Mouse (Mus musculus) myocyte (in vitro differentiated cells): ENCODE measurements around the gene Gm20696. TPM values are rescaled to one million over a fixed set of nuclear protein-coding genes. Genes with fewer than 3 reads are reported as not detected.

Source experiments
- H3K27me3 ChIP-seq: one replicate; pipeline ENCODE4 v1.6.1; 2011; ENCODE audit not compliant: control insufficient read depth, insufficient read depth, insufficient read length
- H3K36me3 ChIP-seq: one replicate; pipeline ENCODE4 v1.6.1; 2011; ENCODE audit not compliant: control insufficient read depth, insufficient read depth
- H3K4me2 ChIP-seq: one replicate; pipeline ENCODE4 v1.6.1; 2011; ENCODE audit warnings: low read depth, control low read depth
- H3K4me3 ChIP-seq: one replicate; pipeline ENCODE4 v1.5.1; 2011; ENCODE audit warnings: mild to moderate bottlenecking, control low read depth, moderate library complexity
- H3K79me2 ChIP-seq: one replicate; pipeline ENCODE4 v1.6.1; 2011; ENCODE audit not compliant: control insufficient read depth, insufficient read depth
- H3ac ChIP-seq: one replicate; pipeline ENCODE4 v1.6.1; 2011; ENCODE audit not compliant: control insufficient read depth, insufficient read length
- CEBPB ChIP-seq: IDR thresholded peaks from 2 replicates; pipeline ENCODE4 v1.6.1; 2011; ENCODE audit warnings: mild to moderate bottlenecking, moderate library complexity; ENCODE audit not compliant: poor library complexity, insufficient read depth, severe bottlenecking
- E2F4 ChIP-seq: IDR thresholded peaks from one replicate; pipeline ENCODE4 v1.6.1; 2011; ENCODE audit warnings: mild to moderate bottlenecking, control low read depth, moderate library complexity; ENCODE audit not compliant: insufficient read depth
- MAX ChIP-seq: IDR thresholded peaks from one replicate; pipeline ENCODE4 v1.6.1; 2011; ENCODE audit warnings: low read depth, mild to moderate bottlenecking, control low read depth
- MYOD1 ChIP-seq, 3 experiments: IDR thresholded peaks; one replicate each; pipeline ENCODE4 v1.6.1; 2011; ENCODE audit warnings: control low read depth in 2 of 3, low read depth in 2 of 3, mild to moderate bottlenecking in 2 of 3, moderate library complexity in 1 of 3; ENCODE audit not compliant: insufficient read length in 2 of 3, control insufficient read depth in 1 of 3
- MYOG ChIP-seq, 3 experiments: IDR thresholded peaks; one replicate each; pipeline ENCODE4 v1.6.1; 2011; ENCODE audit warnings: control low read depth in 2 of 3, low read depth in 2 of 3, mild to moderate bottlenecking in 2 of 3; ENCODE audit not compliant: insufficient read length in 2 of 3, control insufficient read depth in 1 of 3, insufficient read depth in 1 of 3
- POLR2A ChIP-seq: IDR thresholded peaks from one replicate; pipeline ENCODE4 v1.6.1; 2011; ENCODE audit warnings: low read depth, mild to moderate bottlenecking, control low read depth, moderate library complexity; ENCODE audit not compliant: insufficient read length
- POLR2AphosphoS2 ChIP-seq: IDR thresholded peaks from one replicate; pipeline ENCODE4 v1.6.1; 2011; ENCODE audit warnings: low read depth, control low read depth; ENCODE audit not compliant: insufficient read length
- REST ChIP-seq: IDR thresholded peaks from one replicate; pipeline ENCODE4 v1.6.1; 2011; ENCODE audit warnings: mild to moderate bottlenecking, control low read depth, moderate library complexity; ENCODE audit not compliant: insufficient read depth, insufficient read length
- SRF ChIP-seq: IDR thresholded peaks from one replicate; pipeline ENCODE4 v1.6.1; 2011; ENCODE audit warnings: low read depth; ENCODE audit not compliant: control insufficient read depth, insufficient read length
- TCF12 ChIP-seq: IDR thresholded peaks from one replicate; pipeline ENCODE4 v1.6.1; 2011; ENCODE audit warnings: mild to moderate bottlenecking, control low read depth; ENCODE audit not compliant: poor library complexity, insufficient read depth, severe bottlenecking
- TCF3 ChIP-seq: IDR thresholded peaks from one replicate; pipeline ENCODE4 v1.6.1; 2011; ENCODE audit warnings: low read depth, control low read depth; ENCODE audit not compliant: insufficient read length
- USF1 ChIP-seq: IDR thresholded peaks from one replicate; pipeline ENCODE4 v1.6.1; 2011; ENCODE audit warnings: low read depth, mild to moderate bottlenecking, control low read depth, moderate library complexity
- polyA plus RNA-seq: library from polyadenylated mRNA; unstranded; fragments of >200 nt; fragmentation: generic; extraction: Trizol; gene quantifications from one replicate; pipeline ENCODE4 v1.2.1, GENCODE M21; 2012; ENCODE audit warnings: missing spikeins

Gene Gm20696
- polyA plus RNA-seq, 1 experiment = 0.13 TPM

DNA sequence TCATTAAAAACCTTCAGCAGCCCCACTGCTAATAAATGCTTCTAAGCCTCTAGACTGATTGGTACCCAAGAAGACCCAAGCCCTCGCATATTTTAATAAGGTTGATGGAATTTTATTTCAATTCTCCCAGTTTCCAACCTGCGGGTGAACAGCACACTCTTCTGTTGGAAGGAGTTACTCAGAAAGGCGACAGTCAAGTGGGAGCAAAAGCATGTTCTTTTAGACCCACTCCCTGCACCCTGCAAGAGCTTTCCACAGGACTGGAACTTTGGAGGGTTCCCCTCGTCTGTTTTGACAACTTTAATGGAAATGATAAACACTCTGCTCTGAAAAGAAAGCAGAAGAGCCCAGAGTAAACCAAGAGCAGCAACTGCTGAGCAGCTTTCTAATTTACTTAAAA, 401.4 kb downstream of the Gm20696 start:
- Histone ChIP-seq H3ac (no peak overlapping the region), H3K4me2 (no peak overlapping the region), H3K4me3 (no peak overlapping the region)

DNA sequence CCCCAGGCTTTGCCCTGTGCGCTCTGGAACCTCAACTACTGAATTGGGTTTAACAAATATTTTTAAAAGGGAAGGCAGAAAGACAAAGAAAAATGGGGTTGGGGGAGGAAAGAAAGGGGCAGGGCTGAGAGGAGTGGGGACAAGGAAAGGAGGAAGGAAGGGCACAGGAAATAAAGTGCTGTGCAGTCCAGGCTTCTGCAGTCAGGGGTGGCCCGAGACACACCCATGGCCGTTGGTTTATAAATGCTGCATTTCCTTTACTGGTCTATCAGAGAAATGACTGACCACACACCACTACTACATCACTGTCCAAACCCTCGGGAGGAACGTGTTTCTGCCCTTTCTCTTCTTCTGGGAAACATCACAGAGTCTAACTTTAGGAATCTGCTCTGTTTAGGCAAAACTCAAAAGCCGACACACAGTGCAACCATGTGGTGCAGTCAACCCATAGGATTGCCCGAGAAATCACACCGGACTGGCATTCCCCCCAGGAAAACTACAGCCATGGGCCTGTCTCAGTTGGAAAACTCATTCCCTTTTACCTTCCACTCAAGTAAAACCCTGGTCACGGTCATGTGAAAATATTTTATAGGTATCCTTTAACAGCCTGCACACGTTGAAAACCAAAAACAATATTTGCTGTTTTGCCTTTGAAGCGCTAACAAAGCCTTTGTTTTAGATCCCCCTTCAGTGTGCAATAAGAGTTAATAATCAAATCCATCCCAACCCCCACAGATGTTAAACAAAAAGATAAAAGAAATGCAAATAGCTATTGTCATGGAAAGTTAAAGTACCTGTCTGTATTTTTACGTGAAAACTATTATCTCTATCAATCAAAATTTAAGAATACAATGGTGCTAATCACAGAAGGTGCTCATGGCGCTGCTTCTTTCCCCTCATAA, 402.2 kb downstream of the Gm20696 start:
- H3ac ChIP-seq = no peak overlapping the region
- H3K27me3 ChIP-seq = no peaks in the 10 kb centered on the region
- H3K4me2 ChIP-seq = no peak overlapping the region
- no peak overlapping the region for H3K4me3 ChIP-seq
- H3K79me2 ChIP-seq = no peaks in the 10 kb centered on the region
- TF ChIP-seq TCF12 (no peak), REST (no peak)
- H3K36me3 ChIP-seq = no peaks in the 10 kb centered on the region

More for the DNA sequence above, 401.4 kb downstream of the Gm20696 start:
- Histone ChIP-seq H3K27me3 (no peaks in the 10 kb centered on the region), H3K79me2 (no peaks in the 10 kb centered on the region), H3K36me3 (no peaks in the 10 kb centered on the region)
- TF ChIP-seq MAX (no peak), CEBPB (no peak), TCF3 (no peak), TCF12 (no peak), MYOG (IDR thresholded peaks at IDR 0.05; ENCODE audit: control insufficient read depth in 1 of 3, insufficient read depth in 1 of 3, insufficient read length in 2 of 3, low read depth in 2 of 3) (no peak), REST (no peak), POLR2AphosphoS2 (no peak), E2F4 (no peak), USF1 (no peak), MYOD1 (IDR thresholded peaks at IDR 0.05; ENCODE audit: control insufficient read depth in 1 of 3, insufficient read length in 2 of 3, low read depth in 2 of 3) (no peak), POLR2A (no peak), SRF (no peak)

DNA sequence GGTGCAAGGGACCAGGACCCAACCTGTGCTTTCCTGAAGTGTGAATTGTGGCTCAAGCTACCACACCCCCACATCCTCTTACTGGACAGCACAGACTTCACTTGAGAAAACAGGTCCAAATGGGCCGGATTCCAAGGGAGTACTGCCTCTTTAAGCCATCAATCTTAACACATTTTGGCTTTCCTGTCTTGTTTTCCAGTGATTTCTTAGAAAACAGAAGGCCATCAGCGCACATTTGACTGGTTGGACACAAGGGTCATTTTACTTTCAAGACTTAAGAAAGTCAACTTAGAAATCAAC, 402.8 kb downstream of the Gm20696 start:
- TF ChIP-seq MYOD1 (IDR thresholded peaks at IDR 0.05; ENCODE audit: control insufficient read depth in 1 of 3, insufficient read length in 2 of 3, low read depth in 2 of 3) (no peak), E2F4 (no peak), POLR2A (no peak), POLR2AphosphoS2 (no peak), TCF12 (no peak), MYOG (IDR thresholded peaks at IDR 0.05; ENCODE audit: control insufficient read depth in 1 of 3, insufficient read depth in 1 of 3, insufficient read length in 2 of 3, low read depth in 2 of 3) (no peak), MAX (no peak), SRF (no peak), REST (no peak), CEBPB (no peak), USF1 (no peak), TCF3 (no peak)
- Histone ChIP-seq H3K27me3 (no peaks in the 10 kb centered on the region), H3K4me3 (no peak overlapping the region), H3ac (no peak overlapping the region), H3K79me2 (no peaks in the 10 kb centered on the region), H3K36me3 (no peaks in the 10 kb centered on the region), H3K4me2 (no peak overlapping the region)

DNA sequence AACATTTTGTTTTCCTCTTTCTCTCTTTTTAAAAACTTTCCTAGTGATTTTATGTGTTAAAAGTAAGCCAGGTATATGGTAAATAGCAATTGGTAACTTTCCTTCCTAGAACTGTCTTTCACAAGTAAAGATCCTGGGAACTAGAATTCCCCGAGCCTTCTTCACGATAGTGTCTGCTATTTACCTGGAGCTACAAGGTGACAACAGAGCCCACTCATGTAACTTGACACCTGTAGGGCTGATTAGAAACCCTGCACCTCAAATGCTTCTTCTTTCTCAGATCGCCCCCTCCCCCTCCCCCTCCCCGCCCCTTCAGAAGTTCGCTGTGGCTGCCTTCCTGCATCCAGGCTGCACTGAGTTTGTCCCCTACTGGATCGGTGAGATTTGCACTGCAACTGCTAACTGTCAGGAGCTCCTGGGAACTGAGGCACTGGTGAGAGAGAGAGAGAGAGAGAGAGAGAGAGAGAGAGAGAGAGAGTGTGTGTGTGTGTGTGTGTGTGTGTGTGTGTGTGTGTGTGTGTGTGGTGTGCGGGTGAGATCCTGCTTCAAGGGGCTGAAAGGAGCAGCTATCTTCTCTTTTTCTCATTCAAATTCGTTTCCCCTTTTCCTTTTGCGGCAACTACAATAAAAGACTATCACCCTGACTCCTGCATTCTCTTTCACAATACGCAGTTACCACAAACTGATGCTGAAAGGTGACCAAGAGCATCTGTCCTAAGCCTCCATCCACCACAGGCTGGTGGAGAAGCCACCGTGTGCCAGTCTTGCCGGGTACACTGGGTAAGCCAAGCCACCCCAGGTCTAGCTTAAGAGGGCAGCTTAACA, 403.3 kb downstream of the Gm20696 start:
- H3ac ChIP-seq = no peak overlapping the region
- H3K4me2 ChIP-seq = no peak overlapping the region
- H3K36me3 ChIP-seq = no peaks in the 10 kb centered on the region
- no peaks in the 10 kb centered on the region for H3K79me2 ChIP-seq
- TF ChIP-seq REST (no peak), MYOG (IDR thresholded peaks at IDR 0.05; ENCODE audit: control insufficient read depth in 1 of 3, insufficient read depth in 1 of 3, insufficient read length in 2 of 3, low read depth in 2 of 3) (no peak), USF1 (no peak), MYOD1 (IDR thresholded peaks at IDR 0.05; ENCODE audit: control insufficient read depth in 1 of 3, insufficient read length in 2 of 3, low read depth in 2 of 3) (no peak), SRF (no peak), MAX (no peak), POLR2AphosphoS2 (no peak), TCF12 (no peak), CEBPB (no peak), POLR2A (no peak), TCF3 (no peak), E2F4 (no peak)
- H3K4me3 ChIP-seq = no peak overlapping the region
- H3K27me3 ChIP-seq = no peaks in the 10 kb centered on the region
